Mouse (Mus musculus): ENCODE measurements at regions not wholly inside any gene's neighbourhood (a gene's known extent, or its start where the extent isn't known, plus 50 kb on each side); places are given as distances from the start of the nearest gene placed in this dataset.

DNA sequence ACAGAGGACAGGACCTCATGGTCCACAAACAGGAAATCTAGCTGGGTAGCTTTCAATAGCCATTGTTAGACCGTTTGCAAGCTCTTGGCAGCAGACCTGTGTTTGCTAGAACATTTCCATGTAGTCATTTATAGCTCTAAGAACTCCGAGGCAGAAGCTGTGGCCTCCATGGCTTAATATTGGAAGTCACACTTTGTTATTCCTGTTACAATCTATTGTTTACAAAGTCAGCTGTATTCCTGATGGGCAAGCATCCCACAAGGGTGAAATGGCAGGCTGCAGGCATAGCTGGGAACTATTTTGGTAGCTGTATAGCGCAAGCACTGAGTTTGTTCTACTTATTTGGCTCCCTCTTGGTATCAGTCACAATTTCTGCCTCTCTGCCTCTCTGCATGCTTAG, 71.8 kb upstream of the Gnpda2 start:
- DNase-seq (ENCODE audit: low spot score) (no peak), ATAC-seq (replicated peaks; ENCODE audit: insufficient number of reproducible peaks, low FRiP score, low TSS enrichment, low read depth) (no peak)
- H3K4me3 ChIP-seq (ENCODE audit: low read depth, low read length), result no peak overlapping the region
- no peaks in the 10 kb centered on the region for H3K9me3 ChIP-seq (replicated peaks; ENCODE audit: control insufficient read depth, low read length)
- no peak overlapping the region for H3K4me2 ChIP-seq (ENCODE audit: low read depth, low read length)
- H3K36me3 ChIP-seq (replicated peaks; ENCODE audit: control insufficient read depth, insufficient read depth, low read depth, low read length), result no peaks in the 10 kb centered on the region
- H3K9ac ChIP-seq (replicated peaks; ENCODE audit: low read length), result no peak overlapping the region
- no peaks in the 10 kb centered on the region for H3K4me1 ChIP-seq (ENCODE audit: control insufficient read depth, insufficient read depth, low read length)
- WGBS, result 77% methylated on average over 3 of the region's 3 CpGs
- no peak overlapping the region for H3K27ac ChIP-seq (replicated peaks; ENCODE audit: low read depth, low read length)
- H3K27me3 ChIP-seq (ENCODE audit: control insufficient read depth, insufficient read depth, low read length), result no peaks in the 10 kb centered on the region
